Mouse (Mus musculus): ENCODE data around the gene Map3k13. TPM values are rescaled to one million over a fixed set of nuclear protein-coding genes. Genes with fewer than 3 reads are reported as not detected.

The Map3k13 gene
- total and polyA plus RNA-seq, 2 experiments from 2014 or later = 0.33 to 1.0 TPM

- Histone ChIP-seq H3K9me3 (replicated peaks; ENCODE audit: control insufficient read depth, low read length) (no peaks in the 10 kb centered on the region), H3K4me3 (ENCODE audit: low read depth, low read length) (no peak overlapping the region), H3K27ac (ENCODE audit: low read depth) (no peak overlapping the region), H3K4me2 (ENCODE audit: low read depth, low read length) (no peak overlapping the region), H3K36me3 (replicated peaks; ENCODE audit: control insufficient read depth, insufficient read depth, low read length) (no peaks in the 10 kb centered on the region), H3K27me3 (ENCODE audit: control insufficient read depth, insufficient read depth, low read length) (no peaks in the 10 kb centered on the region), H3K4me1 (ENCODE audit: control insufficient read depth, insufficient read depth) (no peaks in the 10 kb centered on the region), H3K9ac (replicated peaks; ENCODE audit: low read depth, low read length) (no peak overlapping the region)
- 68% methylated on average over 9 of the region's 9 CpGs for whole genome bisulfite sequencing
- DNase-seq (ENCODE audit: low spot score) = no peak
- TF ChIP-seq CTCF (IDR thresholded peaks at IDR 0.05; ENCODE audit: low read depth) = no peak
- ATAC-seq (ENCODE audit: insufficient read depth, low read depth) = no peak
These were observed 31.5 kb downstream of the Map3k13 start for GRCm38 (mm10) chr16:21825612-21826031.

- Histone ChIP-seq H3K9me3 (replicated peaks; ENCODE audit: control insufficient read depth, low read length) (no peaks in the 10 kb centered on the region), H3K27ac (ENCODE audit: low read depth) (peak overlapping the region; percentile 30; the same call in 1 of the 2 replicates), H3K4me3 (ENCODE audit: low read depth, low read length) (no peak overlapping the region), H3K27me3 (ENCODE audit: control insufficient read depth, insufficient read depth, low read length) (no peaks in the 10 kb centered on the region), H3K36me3 (replicated peaks; ENCODE audit: control insufficient read depth, insufficient read depth, low read length) (no peaks in the 10 kb centered on the region), H3K9ac (replicated peaks; ENCODE audit: low read depth, low read length) (no peak overlapping the region), H3K4me2 (ENCODE audit: low read depth, low read length) (0 out of 2 replicates have a peak overlapping the region, but pooled peaks have one; percentile 5), H3K4me1 (ENCODE audit: control insufficient read depth, insufficient read depth) (no peaks in the 10 kb centered on the region)
- ATAC-seq (ENCODE audit: insufficient read depth, low read depth) (peak; percentile 36; the same call in 1 of the 2 replicates), DNase-seq (ENCODE audit: low spot score) (peak; percentile 35)
- TF ChIP-seq EP300 (IDR thresholded peaks at IDR 0.05; ENCODE audit: low read depth) (0 out of 2 replicates have a peak, but pooled peaks have one; percentile 32), CTCF (IDR thresholded peaks at IDR 0.05; ENCODE audit: low read depth) (no peak)
- WGBS = 45% methylated on average over 4 of the region's 4 CpGs
These were observed 33.0 kb downstream of the Map3k13 start for GRCm38 (mm10) chr16:21827153-21827552.

DNA sequence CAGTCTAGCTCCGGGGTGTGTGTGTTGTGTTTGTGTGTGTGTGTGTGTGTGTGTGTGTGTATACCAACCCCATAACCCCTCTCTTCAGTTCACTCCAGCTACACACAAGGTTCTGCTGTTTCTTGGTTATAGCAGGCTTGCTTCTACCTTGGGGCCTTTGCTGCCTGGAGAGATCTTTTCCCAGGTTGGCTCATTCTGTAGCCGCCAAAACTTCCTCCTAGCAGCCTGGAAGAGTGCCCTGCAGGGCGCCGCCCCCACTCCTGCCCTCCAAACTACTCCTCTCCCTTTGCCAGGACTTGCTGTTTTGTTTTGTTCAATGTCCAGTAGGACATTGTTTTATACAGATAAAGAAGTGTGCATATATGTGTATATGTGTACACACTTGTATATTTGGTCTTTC, 33.4 kb downstream of the Map3k13 start:
- H3K27ac ChIP-seq (ENCODE audit: low read depth) = no peak overlapping the region
- 0 out of 2 replicates have a peak overlapping the region, but pooled peaks have one; percentile 5 for H3K4me2 ChIP-seq (ENCODE audit: low read depth, low read length)
- H3K36me3 ChIP-seq (replicated peaks; ENCODE audit: control insufficient read depth, insufficient read depth, low read length) = no peaks in the 10 kb centered on the region
- no peaks in the 10 kb centered on the region for H3K9me3 ChIP-seq (replicated peaks; ENCODE audit: control insufficient read depth, low read length)
- no peak for TF ChIP-seq EP300 (IDR thresholded peaks at IDR 0.05; ENCODE audit: low read depth)
- no peak for TF ChIP-seq CTCF (IDR thresholded peaks at IDR 0.05; ENCODE audit: low read depth)
- H3K27me3 ChIP-seq (ENCODE audit: control insufficient read depth, insufficient read depth, low read length) = no peaks in the 10 kb centered on the region
- 60% methylated on average over 4 of the region's 4 CpGs for WGBS
- ATAC-seq (ENCODE audit: insufficient read depth, low read depth) (no peak), DNase-seq (ENCODE audit: low spot score) (no peak)
- no peak overlapping the region for H3K4me3 ChIP-seq (ENCODE audit: low read depth, low read length)
- H3K4me1 ChIP-seq (ENCODE audit: control insufficient read depth, insufficient read depth) = no peaks in the 10 kb centered on the region
- H3K9ac ChIP-seq (replicated peaks; ENCODE audit: low read depth, low read length) = no peak overlapping the region

GRCm38 (mm10) chr16:21829711-21830110, 35.6 kb downstream of the Map3k13 start:
- ATAC-seq (ENCODE audit: insufficient read depth, low read depth) (no peak), DNase-seq (ENCODE audit: low spot score) (no peak)
- H3K9me3 ChIP-seq (replicated peaks; ENCODE audit: control insufficient read depth, low read length) = no peaks in the 10 kb centered on the region
- H3K27ac ChIP-seq (ENCODE audit: low read depth) = no peak overlapping the region
- H3K9ac ChIP-seq (replicated peaks; ENCODE audit: low read depth, low read length) = no peak overlapping the region
- no peaks in the 10 kb centered on the region for H3K4me1 ChIP-seq (ENCODE audit: control insufficient read depth, insufficient read depth)
- no peak overlapping the region for H3K4me2 ChIP-seq (ENCODE audit: low read depth, low read length)
- H3K4me3 ChIP-seq (ENCODE audit: low read depth, low read length) = no peak overlapping the region
- no peaks in the 10 kb centered on the region for H3K27me3 ChIP-seq (ENCODE audit: control insufficient read depth, insufficient read depth, low read length)
- TF ChIP-seq CTCF (IDR thresholded peaks at IDR 0.05; ENCODE audit: low read depth) (no peak), EP300 (IDR thresholded peaks at IDR 0.05; ENCODE audit: low read depth) (no peak)
- no peaks in the 10 kb centered on the region for H3K36me3 ChIP-seq (replicated peaks; ENCODE audit: control insufficient read depth, insufficient read depth, low read length)
- WGBS = 34% methylated on average over 5 of the region's 5 CpGs

- Histone ChIP-seq H3K4me3 (ENCODE audit: low read depth, low read length) (no peak overlapping the region), H3K9ac (replicated peaks; ENCODE audit: low read depth, low read length) (no peak overlapping the region), H3K4me2 (ENCODE audit: low read depth, low read length) (no peak overlapping the region), H3K9me3 (replicated peaks; ENCODE audit: control insufficient read depth, low read length) (no peaks in the 10 kb centered on the region), H3K27ac (ENCODE audit: low read depth) (no peak overlapping the region), H3K36me3 (replicated peaks; ENCODE audit: control insufficient read depth, insufficient read depth, low read length) (no peaks in the 10 kb centered on the region), H3K4me1 (ENCODE audit: control insufficient read depth, insufficient read depth) (no peaks in the 10 kb centered on the region), H3K27me3 (ENCODE audit: control insufficient read depth, insufficient read depth, low read length) (no peaks in the 10 kb centered on the region)
- TF ChIP-seq EP300 (IDR thresholded peaks at IDR 0.05; ENCODE audit: low read depth) (no peak), CTCF (IDR thresholded peaks at IDR 0.05; ENCODE audit: low read depth) (no peak)
- 69% methylated on average over 6 of the region's 6 CpGs for WGBS
- no peak for DNase-seq (ENCODE audit: low spot score)
- ATAC-seq (ENCODE audit: insufficient read depth, low read depth) = no peak
These were observed 36.6 kb downstream of the Map3k13 start for GRCm38 (mm10) chr16:21830784-21831183.

DNA sequence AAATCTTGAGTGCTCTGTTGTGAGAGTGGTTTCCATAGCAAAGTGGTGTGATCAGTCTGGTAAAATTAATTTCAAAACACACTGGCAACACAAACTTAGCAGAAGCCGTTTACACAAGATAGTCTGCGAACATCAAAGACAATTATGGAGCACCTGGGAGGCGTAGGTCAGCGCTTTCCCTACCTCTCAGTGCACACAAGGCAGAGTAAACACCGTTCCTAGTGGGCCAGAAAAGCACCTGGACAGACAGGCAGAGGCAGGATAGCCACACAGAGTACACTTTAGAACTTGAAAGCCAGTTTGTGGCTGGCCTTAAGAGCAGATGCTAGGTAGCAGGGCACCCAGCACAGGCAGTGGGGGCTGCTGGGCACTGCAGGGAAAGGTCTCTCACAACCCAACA, 37.6 kb downstream of the Map3k13 start:
- H3K4me2 ChIP-seq (ENCODE audit: low read depth, low read length) = no peak overlapping the region
- no peak overlapping the region for H3K4me3 ChIP-seq (ENCODE audit: low read depth, low read length)
- no peak overlapping the region for H3K27ac ChIP-seq (ENCODE audit: low read depth)
- H3K27me3 ChIP-seq (ENCODE audit: control insufficient read depth, insufficient read depth, low read length) = no peaks in the 10 kb centered on the region
- H3K9ac ChIP-seq (replicated peaks; ENCODE audit: low read depth, low read length) = no peak overlapping the region
- H3K36me3 ChIP-seq (replicated peaks; ENCODE audit: control insufficient read depth, insufficient read depth, low read length) = no peaks in the 10 kb centered on the region
- 79% methylated on average over 5 of the region's 5 CpGs for WGBS
- no peak for ATAC-seq (ENCODE audit: insufficient read depth, low read depth)
- DNase-seq (ENCODE audit: low spot score) = no peak
- TF ChIP-seq EP300 (IDR thresholded peaks at IDR 0.05; ENCODE audit: low read depth) (no peak), CTCF (IDR thresholded peaks at IDR 0.05; ENCODE audit: low read depth) (no peak)
- H3K9me3 ChIP-seq (replicated peaks; ENCODE audit: control insufficient read depth, low read length) = no peaks in the 10 kb centered on the region
- no peaks in the 10 kb centered on the region for H3K4me1 ChIP-seq (ENCODE audit: control insufficient read depth, insufficient read depth)
